Mouse (Mus musculus) B cell, adult 2 months (primary cell): ENCODE measurements around the gene Rtel1.

ENCODE experiments used
- DNase-seq, 2 experiments: peaks; one replicate each; pipeline ENCODE4 v3.0.0; 2022

Gene Rtel1

DNA sequence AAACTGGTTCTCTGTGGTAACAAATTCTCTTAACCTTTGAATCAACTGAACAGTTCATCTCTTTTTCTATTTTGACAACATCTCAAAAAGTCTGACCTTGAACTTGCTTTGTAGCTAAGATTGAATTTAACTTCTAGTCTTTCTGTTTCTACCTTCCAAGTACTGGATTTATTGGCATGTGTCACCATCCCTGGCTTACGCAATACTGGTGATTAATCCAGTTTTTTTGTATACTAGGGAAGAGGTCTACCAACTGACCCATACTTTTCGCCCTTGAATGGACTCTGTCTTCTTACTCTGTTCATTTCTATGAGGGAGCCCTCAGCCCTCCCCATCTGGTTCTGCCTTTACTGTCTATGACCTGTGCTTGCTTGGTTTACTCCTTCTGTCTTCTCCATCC is 6.6 kb downstream of the Rtel1 start:
- no peak for DNase-seq

- no peak for DNase-seq
Observed at GRCm38 (mm10) chr2:181332542-181332941, 13.0 kb downstream of the Rtel1 start.

DNA sequence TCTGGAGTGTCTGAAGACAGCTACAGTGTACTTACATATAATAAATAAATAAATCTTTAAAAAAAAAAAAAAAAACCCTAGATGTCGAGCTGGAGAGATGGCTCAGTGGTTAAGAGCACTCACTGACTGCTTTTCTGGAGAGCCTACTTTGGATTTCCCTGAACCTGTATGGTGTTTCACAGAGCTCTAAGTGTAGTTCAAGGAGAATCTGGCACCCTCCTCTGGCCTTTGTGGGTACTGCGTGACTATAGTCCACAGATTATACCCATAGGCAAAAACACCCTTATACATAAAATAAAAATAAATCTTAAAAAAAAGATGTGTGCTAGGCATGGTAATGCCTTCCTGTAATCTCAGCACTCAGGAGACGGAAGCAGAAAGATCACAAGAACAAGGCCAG is 14.5 kb downstream of the Rtel1 start:
- peak; percentile 81 to 87 for DNase-seq

- DNase-seq: no peak
Observed at GRCm38 (mm10) chr2:181340426-181340825, 20.9 kb downstream of the Rtel1 start.

DNA sequence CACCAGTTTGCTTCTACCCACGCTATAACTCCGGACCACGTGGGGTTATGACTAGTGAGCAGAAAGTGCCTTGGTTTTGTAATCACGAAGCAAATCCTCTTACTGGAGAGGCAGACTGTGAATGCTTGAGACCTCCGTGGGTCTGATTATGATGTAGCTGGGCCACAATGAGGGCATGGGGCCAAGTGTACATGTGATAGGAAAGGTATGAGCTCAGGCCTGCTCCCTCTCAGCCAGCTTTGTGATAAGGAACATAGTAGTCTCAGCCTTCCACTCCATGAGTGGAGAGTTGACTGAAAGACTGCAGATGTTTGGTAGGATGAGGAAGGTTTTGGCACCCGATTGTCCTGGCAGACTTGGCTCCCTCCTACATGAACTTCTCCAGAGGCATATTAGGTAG is 23.2 kb downstream of the Rtel1 start:
- DNase-seq: no peak

DNA sequence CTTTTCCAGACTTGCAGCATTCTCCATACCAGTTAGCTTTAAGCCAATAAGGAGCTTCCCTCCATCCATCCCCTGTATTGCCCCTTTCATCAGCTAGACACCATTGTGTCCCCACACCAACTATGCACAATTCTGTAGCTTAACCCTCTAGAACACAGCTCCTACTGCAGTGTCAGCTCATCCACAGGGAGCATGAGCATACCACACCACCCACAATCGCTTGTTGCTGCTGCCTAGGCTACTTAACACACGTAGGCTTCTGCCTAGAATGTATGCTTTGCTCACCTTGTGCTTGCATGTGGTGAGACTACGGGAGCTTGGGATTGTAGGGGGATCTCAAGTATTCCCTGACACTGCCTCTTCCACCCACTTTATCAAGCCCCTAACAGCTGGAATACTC is 37.2 kb downstream of the Rtel1 start:
- DNase-seq: no peak

GRCm38 (mm10) chr2:181363946-181364345 is 44.4 kb downstream of the Rtel1 start:
- DNase-seq: no peak

DNA sequence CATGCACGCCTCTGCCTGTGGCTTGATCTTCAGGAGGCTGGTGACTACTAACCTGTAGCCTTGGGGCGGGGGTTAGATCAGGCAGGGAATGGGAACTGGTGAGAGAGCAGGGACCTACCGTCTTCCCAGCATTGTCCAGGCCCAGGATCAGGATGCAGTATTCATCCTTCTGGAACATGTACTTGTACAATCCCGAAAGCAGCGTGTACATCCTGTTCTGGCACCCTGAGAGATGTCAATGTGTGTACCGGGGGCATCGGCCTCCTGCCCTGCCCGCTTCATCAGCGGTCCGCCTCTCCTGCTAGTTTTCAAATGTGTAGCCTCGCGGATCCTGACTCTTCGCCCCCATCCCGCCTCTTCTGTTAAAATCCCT is 44.9 kb downstream of the Rtel1 start:
- no peak for DNase-seq

DNA sequence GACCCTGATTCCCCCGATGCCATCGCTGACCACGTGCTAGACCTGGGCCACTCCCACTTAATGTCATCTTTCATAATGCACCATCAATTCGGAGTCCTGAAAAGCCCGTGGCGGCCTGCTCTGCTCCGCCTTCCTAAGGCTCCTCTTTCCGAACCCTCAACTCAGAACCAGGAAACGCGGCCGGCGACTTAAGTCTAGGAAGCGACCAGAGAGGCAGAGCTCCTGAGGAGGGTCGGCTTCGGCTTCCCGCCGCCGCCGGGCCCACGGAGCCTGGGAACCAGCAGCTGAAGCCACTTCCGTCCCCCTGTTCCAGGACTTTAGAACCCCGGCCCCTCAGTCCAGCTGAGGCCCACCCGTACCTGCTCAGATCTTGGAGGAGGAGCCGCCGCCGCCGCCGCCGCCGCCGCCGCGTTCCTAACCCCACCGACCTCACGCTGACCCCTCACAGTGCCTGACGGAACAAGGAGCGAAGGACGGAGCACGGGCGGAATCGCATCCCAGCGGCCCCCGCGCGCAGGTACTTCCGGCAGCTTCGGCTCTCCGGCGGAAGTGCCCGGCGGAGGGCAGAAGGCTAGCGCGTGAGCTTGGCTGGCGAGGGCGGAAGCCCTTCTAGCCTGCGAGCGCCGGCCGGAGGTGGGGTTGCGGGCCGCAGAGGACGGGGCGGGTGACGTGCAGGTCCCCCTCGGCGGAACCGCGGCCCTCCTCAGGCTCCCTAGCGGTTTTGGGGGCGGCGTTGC is 45.5 kb downstream of the Rtel1 start, which contains the start of the genes Zgpat and Arfrp1:
Gene Zgpat (plus strand): TSS at position 69 of the 737 bp plus-strand sequence.
Gene Arfrp1 (minus strand): TSS at position 545 of the 737 bp plus-strand sequence.
- peak; percentile 88 to 90 for DNase-seq

DNA sequence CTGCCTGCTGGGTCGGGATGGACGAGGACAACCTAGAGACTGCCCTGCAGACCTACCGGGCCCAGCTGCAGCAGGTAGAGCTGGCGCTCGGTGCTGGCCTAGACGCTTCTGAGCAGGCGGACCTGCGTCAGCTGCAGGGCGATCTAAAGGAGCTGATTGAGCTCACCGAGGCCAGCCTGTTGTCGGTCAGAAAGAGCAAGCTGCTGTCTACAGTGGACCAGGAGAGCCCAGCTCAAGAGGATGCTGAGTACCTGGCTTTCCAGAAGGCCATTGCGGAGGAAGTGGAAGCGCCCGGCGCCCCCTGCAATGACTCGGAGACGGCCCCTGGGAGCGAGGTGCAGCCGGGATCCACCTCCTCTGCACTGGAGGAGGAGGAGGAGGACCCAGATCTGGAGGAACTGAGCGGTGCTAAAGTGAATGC is 46.1 kb downstream of the Rtel1 start:
- DNase-seq: no peak

DNA sequence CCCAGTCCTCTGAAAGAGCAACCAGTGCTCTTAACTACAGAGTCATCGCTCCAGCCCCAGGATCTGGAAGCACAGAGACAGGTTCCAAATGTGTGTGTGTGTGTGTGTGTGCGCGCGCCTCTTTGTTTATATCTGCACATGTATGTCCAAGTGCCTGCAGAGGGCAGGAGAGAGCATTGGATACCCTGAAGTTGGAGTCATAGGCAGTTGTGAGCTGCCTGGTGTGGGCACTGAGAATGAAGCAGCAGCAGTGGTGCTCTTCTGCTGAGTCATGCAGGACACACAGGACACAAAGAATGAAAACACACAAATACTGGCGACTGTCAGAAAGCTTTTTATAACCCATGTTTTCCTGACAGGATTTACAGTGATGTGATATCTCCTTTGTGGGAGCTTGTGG is 50.5 kb downstream of the Rtel1 start:
- no peak for DNase-seq

GRCm38 (mm10) chr2:181375787-181376186 is 56.2 kb downstream of the Rtel1 start:
- DNase-seq: peak; percentile 26 to 33

DNA sequence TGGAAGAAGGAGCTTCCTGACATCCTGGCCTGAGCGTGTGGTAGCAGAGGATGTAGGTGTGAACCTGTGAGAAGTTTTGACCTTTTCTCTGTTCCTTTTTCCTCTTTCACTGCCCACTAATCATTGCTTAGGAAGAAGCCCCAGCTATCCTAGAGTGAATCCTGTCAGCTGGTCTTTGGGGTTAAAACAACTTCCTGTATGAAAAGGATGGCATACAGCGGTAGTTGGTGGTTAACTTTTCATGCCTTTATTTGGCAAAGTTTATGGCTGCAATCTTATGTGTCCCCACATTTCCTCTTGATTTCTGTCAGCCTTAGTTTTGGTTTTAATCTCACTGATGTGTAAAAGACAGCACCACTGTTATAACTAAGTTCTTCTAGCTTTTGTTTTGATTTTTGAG is 57.7 kb downstream of the Rtel1 start:
- no peak for DNase-seq

GRCm38 (mm10) chr2:181378701-181379100 is 59.2 kb downstream of the Rtel1 start:
- DNase-seq: no peak

- no peak for DNase-seq
Observed at GRCm38 (mm10) chr2:181379778-181380177, 60.2 kb downstream of the Rtel1 start, which contains the start of gene Lime1. Gene Lime1 (plus strand): TSS chr2:181380078.

DNA sequence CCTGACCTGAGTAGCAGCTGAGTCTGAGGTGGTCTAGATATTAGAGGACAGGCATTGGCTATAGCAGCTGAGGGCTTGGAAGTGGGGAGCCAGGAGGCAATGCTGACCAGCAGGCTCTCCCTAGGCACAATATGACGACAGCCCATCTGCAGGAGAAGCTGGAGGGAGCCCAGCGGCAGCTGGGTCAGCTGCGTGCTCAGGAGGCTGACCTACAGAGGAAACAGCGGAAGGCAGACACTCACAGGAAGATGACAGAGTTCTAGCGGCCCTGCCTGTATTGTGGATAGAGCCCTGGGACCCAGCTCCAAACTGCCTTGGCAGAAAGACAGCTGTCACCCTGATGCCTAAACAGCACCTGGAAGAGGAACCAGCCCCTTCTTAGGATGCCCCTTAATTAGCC is 60.7 kb downstream of the Rtel1 start:
- DNase-seq: no peak

GRCm38 (mm10) chr2:181381107-181381506 is 61.6 kb downstream of the Rtel1 start:
- DNase-seq: no peak

DNA sequence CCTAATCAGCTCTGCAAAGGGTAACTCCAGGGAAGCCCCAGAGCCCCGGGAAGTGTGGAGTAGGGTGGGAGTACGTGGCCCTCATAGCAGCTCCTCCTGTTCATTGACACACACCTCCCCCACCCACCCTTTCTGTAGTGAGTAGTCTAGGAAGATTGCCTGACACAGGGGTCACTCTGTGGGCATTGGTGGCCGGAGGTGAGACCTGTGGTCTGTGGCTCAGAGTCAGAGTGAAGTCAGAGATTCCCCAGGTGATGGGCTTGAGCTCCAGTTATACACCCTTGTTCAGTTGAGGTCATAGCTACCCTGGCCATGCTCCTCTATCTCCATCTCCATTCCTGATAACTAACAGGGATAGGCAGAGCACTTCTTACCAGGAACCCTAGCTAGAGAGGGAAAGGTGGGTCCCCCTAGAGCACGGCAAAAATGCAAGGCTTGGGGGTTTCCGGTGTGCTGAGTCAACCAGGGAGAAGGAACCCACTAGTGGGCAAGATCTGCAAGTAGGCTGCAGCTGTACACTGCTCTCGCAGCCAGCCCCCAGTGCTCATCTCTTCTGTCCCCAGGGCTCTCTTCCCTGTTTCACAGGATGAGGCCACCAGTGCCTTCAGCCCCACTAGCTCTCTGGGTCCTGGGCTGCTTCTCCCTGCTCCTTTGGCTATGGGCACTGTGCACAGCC is 62.2 kb downstream of the Rtel1 start:
- DNase-seq: no peak

DNA sequence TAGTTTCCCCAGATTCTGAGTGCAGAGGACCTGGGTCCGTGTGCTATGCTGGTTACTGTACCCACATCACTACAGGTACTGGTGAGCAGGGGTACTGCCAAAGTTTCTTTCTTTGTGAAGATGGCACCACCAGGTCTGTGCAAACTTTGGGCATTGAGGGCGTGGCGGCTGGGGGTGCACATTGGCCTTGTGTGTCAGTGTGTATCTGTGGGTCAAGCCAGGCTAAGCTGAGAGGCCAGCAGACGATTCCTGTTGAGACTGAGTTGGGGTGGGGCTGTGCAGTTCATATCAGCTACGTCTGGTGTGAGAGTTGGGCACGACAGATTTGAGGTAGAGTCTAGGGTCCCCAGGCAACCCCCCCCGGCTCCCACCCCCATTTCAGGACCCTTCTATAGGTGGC is 64.9 kb downstream of the Rtel1 start:
- no peak for DNase-seq

- no peak for DNase-seq
Observed at GRCm38 (mm10) chr2:181384919-181385391, 65.4 kb downstream of the Rtel1 start.

- DNase-seq: no peak
Observed at GRCm38 (mm10) chr2:181385885-181386284, 66.3 kb downstream of the Rtel1 start.

GRCm38 (mm10) chr2:181386663-181387210 is 67.2 kb downstream of the Rtel1 start:
- no peak for DNase-seq

GRCm38 (mm10) chr2:181390136-181390870 is 70.8 kb downstream of the Rtel1 start:
- no peak for DNase-seq
